Mouse (Mus musculus): ENCODE results near the gene Nppa.

- TF ChIP-seq CTCF (conservative IDR thresholded peaks at IDR 0.05; ENCODE audit: insufficient read depth, insufficient read length, low read depth, low read length), result no peak
- TF ChIP-seq POLR2A (IDR thresholded peaks at IDR 0.05; ENCODE audit: low read depth, low read length), result no peak
Observed at GRCm38 (mm10) chr4:148009641-148010040, 9.1 kb downstream of the Nppa start.
